Mouse (Mus musculus) retina, postnatal 1 day (tissue): ENCODE measurements at regions not wholly inside any gene's neighbourhood (a gene's known extent, or its start where the extent isn't known, plus 50 kb on each side); places are given as distances from the start of the nearest gene placed in this dataset.
"Not testable (repeated sequence)": the region's sequence is repeated elsewhere in the genome, so short reads cannot be mapped to it uniquely, and the experiment has no call there.

Source experiments
- DNase-seq: peaks from one replicate; pipeline ENCODE4 v3.0.0-alpha.2; 2012

DNA sequence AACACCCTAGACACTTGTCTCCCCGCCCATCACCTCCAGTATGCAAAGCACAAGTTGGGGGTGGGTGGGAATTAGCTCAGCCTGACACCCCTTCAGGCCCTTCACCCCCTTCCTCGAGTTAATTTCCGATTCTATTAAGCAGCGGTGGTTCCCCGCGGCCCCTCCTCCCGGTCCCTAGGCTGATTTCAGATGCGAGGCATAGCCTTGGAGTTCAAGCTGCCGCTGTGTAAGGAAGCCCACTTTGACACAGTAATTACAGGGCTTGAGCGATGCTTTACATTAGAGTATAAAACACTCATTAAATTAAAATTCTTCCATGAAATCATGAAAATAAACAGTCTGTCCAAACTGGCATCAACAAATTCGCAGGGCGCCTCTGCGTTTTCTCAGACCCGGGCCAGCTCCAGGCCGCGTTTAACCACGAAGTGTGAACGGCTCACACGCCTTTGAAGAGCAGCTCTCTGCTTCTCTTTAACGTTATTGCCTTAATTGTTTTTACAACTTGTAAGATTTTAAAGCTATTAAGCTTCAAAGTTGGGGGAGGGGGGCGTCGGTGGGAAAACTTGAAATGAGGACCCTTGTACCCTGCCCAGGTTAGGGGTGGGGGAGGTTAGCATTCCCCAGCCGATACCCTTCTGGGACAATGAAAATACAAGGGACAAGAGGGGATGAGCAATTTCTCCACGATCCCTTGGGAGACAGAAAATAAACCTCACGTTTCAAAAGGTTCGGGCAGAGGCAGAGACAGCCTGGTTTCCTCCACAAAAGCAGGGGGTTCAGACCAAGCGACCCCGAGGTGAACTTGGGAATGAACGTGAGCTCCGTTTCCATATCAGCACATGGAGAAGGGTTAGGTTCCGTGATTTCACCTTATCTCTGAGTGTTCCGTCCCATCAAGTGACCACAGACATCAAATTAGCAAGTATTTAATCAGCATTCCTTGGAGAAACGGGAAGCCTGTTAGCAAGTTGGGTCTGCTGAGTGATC, 114.4 kb downstream of the Dicer1 start:
- DNase-seq, result peak; percentile 39

DNA sequence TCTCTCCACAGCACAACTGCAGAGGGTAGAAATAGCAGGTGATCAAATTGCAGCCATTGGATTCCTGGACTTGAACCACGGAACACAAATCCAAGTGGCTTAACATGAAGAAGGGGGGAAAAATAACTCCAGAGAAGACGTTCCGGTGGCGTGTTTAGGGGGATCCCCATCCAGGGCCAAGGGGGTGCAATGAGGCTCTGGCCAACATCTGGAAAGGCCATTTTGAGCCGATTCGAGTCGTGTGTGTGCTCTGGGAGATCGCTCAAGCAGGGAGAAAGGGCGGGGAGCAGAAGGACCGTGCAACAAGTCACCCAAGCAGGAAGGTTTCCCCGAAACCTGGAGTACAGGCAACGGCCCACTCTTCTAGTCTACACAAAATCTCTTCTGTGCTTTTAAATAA, 115.3 kb downstream of the Dicer1 start:
- DNase-seq, result no peak

DNA sequence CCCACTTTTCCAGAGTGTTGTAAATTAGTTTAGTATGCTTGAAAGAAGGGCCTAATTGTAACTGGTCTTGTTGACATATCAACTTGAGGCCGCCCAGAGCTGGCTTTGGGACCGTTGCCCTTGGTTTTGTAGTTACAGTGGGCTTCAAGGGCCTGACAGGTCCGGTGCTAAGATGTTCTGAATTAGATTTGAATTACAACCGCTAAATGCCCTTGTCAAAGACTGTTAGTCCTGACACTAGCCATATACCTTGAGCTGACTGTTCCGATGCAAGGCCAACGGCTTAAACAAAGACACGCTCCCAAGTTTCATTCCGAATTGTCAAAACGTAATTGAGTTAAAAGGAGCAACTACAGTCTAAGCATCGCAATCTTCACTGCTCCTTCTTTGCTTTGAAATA, 116.9 kb downstream of the Dicer1 start:
- no peak for DNase-seq

DNA sequence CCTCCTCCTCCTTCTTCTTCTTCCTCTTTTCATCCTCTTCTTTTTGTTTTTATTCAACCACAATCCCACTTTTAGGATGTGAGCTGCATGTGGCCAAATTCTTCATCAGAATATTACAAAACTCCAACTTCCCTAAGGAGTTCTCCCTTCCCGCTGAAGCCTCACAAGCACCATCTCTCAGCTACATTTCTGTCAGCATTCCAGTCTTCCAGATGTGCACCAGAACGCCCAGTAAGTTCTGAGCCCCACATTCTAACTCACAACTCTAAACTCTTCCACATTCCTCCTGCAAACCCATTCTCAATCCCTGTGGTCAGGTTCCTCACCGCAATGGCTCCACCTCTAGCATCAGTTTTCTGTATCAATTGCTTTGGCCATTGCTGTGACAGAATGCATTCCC, 121.2 kb downstream of the Dicer1 start:
- DNase-seq, result no peak

DNA sequence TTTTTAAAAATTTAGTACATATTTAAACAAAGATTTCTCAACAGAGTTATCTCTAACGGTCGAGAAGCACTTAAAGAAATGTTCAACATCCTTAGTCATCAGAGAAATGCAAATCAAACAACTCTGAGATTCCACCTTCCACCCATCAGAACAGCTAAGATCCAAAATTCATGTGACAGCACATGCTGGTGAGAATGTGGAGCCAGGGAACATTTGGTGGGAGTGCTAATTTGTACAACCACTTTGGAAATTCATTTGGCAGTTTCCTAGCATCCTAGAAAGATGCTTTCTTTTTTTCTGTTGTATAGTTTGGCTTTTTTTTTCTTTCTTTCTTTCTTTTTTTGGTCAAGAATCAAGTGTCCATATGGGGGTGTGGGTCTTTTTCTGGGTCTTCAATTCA, 122.3 kb downstream of the Dicer1 start:
- no peak for DNase-seq

DNA sequence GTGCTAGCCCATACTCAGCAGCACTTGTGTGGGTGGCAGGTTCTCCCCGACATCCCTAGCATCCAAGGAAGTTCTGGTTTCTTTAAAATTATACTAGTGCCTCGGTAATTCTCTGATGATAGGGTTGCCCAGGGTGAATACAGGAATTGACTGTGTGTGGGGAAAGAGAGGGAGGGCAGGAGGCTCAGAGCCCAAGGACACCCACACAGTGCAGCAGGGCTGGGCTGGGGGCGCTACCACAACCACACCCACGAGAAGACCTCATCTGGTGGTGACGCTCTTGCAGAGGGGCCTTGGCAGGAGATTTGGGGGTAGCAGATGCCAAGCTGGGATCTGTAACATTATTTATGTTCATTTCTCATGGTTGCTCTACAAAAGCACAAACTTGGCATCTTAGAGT, 125.7 kb downstream of the Dicer1 start:
- DNase-seq, result no peak

DNA sequence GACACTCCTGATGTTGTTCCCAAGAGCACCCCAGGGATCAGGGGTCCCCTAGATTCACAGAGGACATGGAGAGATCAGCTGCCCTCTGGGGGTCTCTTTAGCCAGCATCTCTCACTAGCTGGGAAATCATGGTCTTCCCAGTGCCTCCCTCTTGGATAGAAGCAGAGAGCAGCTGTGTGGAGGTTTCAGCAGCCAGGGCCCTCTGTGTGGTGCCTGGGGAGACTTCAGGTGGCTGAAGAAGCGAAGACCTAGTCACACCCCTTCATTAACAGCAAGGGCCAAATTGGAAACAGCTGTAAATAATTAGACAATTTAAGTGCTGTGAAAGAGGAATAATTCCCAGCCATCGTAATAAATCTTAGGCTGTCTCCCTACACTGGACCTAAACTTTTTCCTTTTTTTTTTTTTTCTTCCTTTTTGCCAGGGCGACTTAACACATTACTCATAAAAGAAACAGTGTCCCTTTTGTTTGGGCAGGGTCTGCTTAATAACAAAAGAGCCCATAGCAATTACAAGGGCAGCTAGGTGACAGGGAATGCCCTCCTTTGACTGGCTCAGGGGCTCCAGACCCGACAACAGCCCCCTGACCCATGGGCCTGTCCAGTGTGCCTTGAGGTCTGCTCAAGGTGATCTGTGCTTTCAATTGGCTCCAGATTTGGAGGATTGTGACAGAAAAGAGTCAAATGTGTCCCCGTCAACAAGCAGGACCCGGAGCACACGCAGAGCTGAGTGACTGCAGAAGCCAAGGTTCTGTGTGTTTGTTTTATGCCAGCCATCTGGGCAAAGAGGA, 127.7 kb downstream of the Dicer1 start:
- DNase-seq, result no peak

DNA sequence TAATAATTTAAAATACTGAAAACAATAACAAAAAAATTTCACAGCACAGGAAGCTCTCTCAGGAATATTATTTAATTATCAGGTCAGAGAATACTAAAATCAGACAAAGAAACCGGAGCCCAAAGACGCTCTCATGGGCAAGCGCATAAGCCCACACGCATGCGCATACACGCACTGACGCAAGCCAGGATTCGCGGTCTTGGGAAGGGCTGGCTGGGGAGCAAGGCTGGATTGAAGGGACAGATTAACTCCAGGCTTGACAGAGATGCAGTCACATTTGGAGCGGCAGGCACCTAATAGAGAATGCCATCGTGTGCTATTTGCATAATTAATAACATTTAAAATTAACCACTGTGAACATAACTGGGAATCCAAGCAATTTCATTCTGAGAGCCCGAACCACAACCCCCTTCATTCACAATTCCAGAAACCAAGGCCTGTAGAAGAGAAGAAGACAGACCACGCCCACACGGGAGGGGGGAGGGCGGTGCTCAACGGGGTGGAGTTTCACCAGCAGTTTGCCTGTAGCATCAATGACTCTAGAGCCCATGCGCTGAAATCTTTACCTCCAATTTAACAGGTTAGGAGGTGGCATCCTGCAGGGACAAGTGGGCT, 134.5 kb downstream of the Dicer1 start:
- peak; percentile 86 for DNase-seq

DNA sequence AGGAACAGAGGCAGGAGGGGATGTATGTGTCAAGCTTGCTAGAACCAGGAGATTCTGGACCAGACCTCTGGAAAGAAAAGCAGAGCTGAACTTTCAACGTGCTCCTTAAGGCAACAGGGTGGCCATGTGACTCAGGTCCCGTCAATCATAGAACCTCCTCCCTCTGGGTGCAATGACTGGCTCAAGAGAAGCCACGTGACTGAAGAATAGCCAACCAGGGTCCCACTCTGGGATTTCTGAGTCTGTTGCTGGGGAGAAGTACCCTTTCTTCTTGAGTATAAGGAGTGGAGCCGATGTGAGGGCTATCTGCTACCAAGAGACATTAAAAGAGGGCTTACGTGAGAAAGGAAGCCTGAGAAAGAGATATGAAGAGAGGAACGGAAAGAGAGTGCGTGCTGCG, 137.5 kb downstream of the Dicer1 start:
- DNase-seq, result no peak

DNA sequence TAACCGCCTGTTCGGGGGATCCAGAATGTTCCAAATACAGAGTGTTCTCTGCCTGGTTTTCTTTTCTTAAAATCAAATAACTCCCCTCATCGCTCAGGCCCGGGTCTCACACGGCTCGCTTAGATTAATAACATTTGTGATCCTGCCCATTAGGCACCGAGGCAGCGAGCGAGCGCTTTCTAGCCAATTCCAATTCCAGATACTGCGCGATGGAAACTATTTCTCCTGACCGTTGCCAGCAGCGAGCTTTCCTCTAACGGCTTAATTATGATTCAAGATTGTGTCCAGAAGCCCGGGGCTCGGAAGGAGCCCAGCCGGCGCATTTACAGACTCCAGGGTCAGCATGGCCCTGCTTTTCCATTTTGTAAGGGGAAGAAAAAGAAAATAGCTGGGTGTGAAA, 136.6 kb upstream of the Gsc start:
- DNase-seq, result no peak

DNA sequence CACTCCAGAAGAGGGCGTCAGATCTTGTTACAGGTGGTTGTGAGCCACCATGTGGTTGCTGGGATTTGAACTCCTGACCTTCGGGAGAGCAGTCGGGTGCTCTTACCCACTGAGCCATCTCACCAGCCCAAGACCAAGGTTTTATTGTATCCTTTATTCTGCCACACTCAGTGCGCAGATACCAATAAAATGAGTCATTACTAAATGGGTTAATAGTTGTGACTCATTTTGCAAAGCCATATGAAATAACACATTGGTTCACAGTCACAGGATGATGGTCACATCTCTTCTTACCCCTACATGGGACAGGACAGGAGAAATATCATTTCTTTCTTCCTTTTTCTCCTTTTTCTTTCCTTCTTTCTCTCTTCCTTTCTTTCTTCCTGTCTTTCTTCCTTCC, 135.8 kb upstream of the Gsc start:
- not testable (repeated sequence) for DNase-seq

DNA sequence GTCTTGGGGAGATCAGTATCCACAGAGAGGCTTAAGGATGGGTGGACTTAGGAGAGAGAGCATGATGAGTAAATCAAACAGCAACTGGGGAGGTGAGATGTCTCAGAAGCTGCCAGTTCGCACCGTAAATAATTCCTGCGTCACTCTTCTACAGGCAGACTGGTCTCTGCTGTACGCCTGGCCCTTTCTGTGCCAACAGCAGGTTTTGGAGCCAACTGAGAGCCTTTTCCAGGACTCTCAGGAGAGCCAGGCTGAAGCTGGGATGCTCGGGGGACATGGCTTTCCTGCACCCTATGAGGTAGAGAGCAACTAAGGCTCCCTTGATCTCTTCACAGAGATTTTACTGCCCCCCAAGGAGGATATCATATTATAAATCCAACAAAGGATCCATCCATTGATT, 134.3 kb upstream of the Gsc start:
- no peak for DNase-seq

DNA sequence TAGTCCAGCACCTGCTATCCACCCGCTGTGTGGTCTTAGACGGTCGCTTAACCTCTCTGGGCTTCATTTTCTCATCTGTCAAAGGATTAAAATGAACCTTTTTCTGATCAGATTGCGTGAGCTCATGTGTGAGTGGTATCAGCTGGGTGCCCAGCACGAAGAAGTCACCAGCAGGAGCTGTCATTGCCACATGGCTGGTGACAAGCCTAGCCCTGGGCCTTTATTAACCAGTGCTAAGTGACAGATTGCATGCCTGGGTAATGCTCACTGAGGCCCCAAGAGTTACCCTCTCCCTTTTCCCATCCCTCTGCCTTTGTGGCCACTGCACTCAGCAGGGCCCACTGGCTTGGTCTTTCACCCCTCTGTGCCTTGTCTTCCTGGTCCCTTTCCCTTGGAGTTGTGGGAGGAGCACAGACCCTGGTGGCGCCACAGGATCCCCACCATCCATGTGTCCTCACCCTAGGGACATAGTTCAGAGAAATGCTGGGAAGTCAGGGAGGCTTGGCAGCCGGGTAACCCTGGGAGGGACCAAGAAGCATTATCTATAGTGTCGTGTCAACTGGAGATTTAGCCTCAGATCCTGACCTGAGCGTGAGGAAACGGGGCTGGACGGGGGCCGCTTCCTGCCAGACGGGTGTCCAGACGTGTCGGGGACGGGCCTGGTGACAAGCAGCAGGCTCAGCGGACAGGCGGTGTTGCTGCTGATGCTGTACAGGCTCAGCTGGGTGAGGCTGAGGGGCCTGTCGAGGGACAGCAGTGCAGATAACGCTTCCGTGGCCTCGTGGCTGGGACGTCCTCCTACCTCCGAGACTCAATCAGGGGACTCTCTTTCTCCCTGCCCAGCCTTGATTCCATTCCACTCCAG, 132.6 kb upstream of the Gsc start:
- DNase-seq, result peak; percentile 32

DNA sequence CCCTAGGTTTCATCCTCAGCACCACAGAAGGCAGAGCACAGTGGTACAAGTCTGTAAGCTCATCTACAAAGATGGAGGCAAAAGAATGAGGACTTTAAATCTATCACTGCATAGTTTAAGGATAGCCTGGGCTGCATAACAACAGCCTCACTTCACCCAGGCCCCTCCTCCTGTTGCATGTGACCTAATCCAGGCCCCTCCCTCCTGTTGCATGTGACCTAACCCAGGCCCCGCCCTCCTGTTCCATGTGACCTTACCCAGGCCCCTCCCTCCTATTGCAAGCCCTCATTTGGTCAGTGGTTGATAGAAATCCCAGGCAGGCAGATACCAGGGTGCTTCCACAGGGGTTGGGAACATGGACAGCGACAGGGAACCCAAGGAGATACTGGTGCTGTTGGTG, 124.9 kb upstream of the Gsc start:
- DNase-seq, result no peak

DNA sequence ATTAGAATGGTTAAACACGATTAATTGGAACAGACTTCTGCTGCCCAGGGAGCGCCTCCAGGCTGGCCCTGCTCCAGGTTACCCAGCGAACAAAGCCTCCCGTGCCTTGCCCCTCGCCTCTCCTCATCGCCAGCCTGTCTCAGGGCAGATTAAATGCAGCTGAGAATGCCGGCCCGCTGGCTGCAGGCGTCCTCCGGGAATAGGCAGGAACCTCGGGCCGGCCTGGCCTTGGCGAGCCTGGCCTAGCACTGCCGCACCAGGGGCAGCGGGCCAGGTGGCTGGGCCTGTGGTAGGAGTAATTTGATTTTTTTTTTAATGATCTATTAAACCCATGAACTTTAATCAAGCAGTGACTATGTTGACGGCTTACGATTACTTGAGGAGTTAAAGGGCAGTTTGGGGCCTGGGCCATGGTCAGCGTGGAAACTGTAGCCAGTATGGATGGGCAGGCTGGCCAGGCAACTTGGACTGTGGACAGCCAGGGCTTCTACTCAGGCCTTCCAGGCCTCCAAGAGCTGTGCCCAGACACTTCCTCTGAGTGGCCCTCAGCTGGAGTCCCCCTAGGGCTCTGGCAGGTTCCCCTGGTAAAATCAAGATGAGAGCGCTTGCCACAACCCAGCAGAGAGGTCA, 120.5 kb upstream of the Gsc start:
- DNase-seq, result peak; percentile 84

DNA sequence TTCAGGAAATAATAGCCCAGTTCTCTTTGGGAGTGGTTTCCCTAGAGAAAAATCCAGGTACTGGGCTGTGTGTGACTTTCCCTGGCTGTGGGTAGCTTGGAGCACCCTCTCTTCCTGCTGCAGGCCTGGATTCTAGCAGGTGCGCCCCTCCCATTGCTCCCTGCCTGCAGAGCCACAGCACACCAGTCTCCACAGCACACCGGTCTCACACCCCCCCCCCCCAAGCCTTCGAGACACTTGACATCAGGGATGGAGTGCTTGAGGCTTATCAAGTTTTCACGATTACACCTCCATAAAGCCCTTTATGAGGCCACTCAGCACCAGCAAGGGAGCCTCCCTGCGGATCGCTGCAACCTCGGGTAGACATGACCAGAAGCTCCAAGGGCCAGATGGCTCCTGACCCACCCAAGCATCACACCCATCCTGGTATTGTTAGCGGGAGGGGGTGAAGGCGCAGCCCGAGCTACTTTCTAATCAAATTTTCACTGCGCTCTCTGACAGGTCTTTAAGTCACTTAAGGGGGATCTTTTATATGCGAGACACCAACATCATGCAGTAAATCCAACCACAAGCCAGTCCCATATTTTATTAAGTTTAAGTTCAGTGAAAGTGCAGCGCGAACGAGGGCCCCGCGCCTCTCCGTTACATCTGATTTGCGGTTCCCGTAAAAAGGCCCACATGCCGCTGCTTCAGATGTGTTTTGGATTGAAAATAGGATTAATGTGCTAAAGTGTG, 119.8 kb upstream of the Gsc start:
- peak; percentile 53 for DNase-seq

DNA sequence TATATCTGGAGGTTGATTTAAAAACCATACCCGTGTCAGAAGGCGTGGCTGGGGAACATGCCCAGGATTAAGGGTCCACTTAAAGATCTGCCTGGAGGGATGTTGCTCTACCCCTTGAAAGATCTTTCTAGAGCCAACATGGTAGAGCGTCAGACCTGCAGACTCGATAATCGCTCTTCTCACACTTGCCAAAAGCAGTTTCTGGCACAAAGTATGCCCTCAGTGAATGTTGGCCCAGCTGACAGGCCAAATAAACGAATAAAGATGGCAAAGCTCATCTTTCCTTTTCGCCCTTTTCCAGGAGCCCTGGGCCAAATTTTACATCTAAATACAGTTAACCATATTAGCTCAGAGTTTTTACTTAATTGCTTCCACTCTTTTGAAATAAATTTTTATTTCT, 118.4 kb upstream of the Gsc start:
- DNase-seq, result no peak

DNA sequence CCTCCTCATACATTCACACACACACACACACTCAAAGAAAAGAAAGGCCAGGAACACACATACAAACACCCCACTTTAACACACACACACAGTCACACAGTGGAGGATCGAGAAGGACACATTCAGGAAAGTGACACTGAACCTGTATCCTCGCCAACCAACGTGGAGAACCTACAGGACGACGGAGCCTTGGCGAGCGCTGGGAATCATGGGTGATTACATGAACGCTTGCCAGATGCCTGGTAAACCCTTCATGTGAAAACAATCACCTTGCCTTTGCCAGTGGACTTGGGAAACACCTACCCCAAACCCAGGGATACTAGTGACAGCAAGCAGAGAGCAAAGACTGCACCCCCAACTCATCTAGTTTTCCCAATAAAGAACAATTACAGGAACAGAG, 117.2 kb upstream of the Gsc start:
- DNase-seq, result no peak

DNA sequence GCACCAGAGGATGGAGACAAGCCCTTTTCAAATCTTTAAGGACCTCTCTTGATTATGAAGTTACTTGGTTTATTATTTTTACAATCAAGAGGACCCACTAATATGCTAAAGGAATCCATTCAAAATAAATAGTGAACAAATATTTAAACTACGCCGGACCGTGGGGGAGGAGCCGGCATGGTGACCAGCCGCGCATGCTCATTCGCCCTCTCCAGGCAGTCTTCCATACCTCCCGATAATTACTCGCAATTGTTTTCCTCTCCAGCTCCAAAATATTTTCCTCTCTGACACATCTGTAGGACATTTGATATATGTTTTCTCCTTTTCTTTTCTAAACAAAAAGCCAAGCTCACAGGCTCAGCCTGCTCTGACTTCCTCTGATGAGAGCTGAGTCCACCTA, 111.3 kb upstream of the Gsc start:
- DNase-seq, result no peak

DNA sequence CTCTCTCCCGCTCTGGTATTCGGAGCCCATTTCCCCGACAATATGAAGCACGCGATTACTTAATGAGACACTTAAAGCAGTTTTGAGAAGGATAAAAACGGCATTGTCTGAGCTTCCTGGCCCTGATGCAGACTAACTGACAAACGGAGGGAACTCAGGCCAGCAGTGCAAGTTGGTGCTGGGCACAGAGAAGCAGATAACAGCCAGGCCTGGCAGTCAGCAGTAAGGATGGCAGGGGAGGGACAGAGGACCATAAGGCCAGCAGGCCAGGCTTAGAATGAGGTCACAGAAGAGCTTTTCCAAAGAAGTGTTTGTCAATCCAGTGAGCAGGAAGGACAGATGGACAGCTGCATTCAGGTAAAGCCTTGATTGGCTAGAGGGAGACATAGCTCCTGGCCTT, 107.7 kb upstream of the Gsc start:
- DNase-seq, result no peak

DNA sequence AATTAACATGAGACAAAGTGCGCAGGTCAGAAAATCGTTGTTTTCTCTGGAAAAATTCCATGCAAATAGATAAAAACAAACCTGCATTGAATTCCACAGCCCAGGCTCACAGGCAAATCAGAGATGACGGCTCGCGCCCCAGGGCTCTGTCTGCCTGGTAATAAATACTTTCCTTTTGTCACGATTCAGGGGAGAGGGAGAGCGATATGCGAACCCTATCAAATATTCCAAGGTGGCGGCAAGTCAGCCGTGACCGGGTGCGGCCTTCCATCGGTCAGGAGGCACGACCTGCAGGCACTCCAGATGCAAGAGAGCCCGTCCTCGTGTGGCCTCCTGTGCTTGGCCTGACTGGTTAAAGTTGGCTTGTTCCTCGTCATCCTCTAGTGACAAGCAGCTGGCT, 94.5 kb upstream of the Gsc start:
- DNase-seq, result no peak

DNA sequence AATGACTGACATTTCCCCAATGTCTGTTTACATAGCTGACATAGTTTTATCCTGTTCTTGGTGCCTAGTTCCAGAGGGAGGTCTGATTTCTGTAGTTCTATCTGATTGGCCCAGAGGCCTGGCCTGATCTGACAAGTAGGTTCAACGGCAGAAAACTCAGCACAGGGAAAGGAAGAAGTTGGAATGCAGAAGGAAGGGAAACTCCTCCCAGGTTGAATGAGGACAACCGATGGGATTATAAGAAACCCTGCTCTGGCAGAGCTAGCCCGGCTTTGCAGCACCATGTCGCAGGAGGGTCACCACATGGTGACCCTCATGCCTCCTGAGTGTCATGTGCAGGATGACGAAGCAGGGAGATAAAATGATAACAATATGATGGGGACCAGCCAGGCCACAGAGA, 89.8 kb upstream of the Gsc start:
- no peak for DNase-seq
